Mouse (Mus musculus) layer of hippocampus, adult 2 months (tissue): ENCODE measurements around the gene Slc41a2. TPM values are rescaled to one million over a fixed set of nuclear protein-coding genes. Genes with fewer than 3 reads are reported as not detected.
A peak's percentile ranks its signal among the peaks of the same experiment; 100 is the strongest.
"Not testable (repeated sequence)": the region's sequence is repeated elsewhere in the genome, so short reads cannot be mapped to it uniquely, and the experiment has no call there.

Source experiments
- DNase-seq, 2 experiments: peaks; one replicate each; pipeline ENCODE4 v3.0.0; 2022; ENCODE audit warnings: low spot score in 2 of 2
- H3K27ac ChIP-seq: fragments of 200-600 bp; 2 replicates; pipeline ENCODE4 v1.8.1; 2022
- H3K4me3 ChIP-seq: fragments of 200-600 bp; 2 replicates; pipeline ENCODE4 v1.8.1; 2022; ENCODE audit warnings: mild to moderate bottlenecking
- CTCF ChIP-seq: fragments of 200-600 bp; conservative IDR thresholded peaks from 2 replicates; pipeline ENCODE4 v1.8.1; 2022; ENCODE audit warnings: antibody characterized with exemption, mild to moderate bottlenecking, moderate library complexity
- total RNA-seq, 2 experiments: library from RNA; stranded (reverse); gene quantifications; 2 replicates each; pipeline ENCODE4 v1.2.3; 2021

Slc41a2 gene
- total RNA-seq, 2 experiments from 2014 or later, result 21.6 to 23.2 TPM

GRCm38 (mm10) chr10:83368918-83369317 is 31.2 kb upstream of the Slc41a2 start:
- TF ChIP-seq CTCF, result no peak
- DNase-seq, result no peak
- Histone ChIP-seq H3K4me3 (no peak overlapping the region), H3K27ac (no peak overlapping the region)

- no peak for DNase-seq
- no peak overlapping the region for H3K4me3 ChIP-seq
- no peak for TF ChIP-seq CTCF
- H3K27ac ChIP-seq, result no peak overlapping the region
Observed at GRCm38 (mm10) chr10:83363451-83363850, 25.8 kb upstream of the Slc41a2 start.

DNA sequence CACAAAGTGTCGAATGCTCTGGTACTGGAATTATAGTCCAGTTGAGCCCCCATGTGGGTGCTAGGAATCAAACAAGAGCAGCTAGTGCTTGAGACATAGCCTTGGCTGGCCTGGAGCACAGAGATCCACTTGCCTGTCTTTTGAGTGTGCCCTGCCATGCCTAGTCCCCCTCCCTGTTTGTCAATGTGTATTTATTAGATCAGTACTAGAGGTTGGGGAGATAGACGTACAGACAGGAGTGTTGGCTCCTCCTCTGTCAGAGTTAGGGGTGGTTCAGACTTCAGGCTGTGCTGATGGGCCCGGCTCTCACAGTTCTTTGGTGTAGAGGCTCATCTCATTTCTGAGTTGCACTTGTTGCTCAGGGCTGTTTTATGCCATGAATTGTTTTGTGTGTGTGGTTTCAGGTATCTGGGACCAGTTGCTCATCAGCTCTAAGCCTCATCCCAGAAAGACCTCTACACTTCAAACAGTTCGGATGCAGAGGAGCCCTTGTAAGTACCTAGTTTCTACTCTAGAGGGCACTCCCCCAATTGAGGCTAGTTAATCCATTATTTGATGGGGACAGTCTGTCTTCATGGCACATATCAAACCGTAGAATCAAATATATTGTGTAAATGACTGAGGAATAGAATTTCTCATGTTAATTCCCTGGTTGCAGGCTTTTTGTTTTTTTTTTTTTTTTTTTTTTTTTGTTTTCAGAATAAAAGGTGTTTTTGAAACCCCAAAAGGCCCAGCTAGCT is 24.1 kb upstream of the Slc41a2 start:
- no peak overlapping the region for H3K27ac ChIP-seq
- no peak overlapping the region; the same call in 1 of the 2 replicates for H3K4me3 ChIP-seq
- peak; percentile 84 for TF ChIP-seq CTCF
- DNase-seq, result peak; percentile 26 to 46

DNA sequence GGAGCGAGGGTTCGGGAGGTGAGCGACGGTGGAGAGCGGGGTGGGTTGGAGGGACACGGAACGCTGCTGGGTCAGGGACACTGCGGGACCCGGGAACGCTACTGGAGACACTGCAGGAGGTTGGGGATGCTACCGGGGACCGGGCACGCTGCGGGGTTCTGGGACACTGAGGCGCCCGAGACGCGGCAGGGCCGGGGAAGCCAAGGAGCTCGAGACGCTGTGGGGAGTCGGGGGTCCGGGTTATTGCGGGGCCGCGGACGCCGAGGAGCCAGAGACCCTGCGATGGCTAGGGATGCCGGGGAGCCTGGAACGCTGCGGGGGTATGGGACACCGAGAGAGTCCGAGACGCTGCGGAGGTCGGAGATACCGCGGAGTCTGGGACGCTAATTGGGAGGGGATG is 22.7 kb upstream of the Slc41a2 start:
- DNase-seq, result no peak
- no peak for TF ChIP-seq CTCF
- Histone ChIP-seq H3K4me3 (peak overlapping the region; percentile 64), H3K27ac (peak overlapping the region; percentile 91)

GRCm38 (mm10) chr10:83359956-83360355 is 22.3 kb upstream of the Slc41a2 start, which contains the start of gene D10Wsu102e:
D10Wsu102e (plus strand) TSS chr10:83360221.
- peak; percentile 96 to 97 for DNase-seq
- Histone ChIP-seq H3K4me3 (peak within 1 kb of the TSS; percentile 64), H3K27ac (peak within 1 kb of the TSS; percentile 91)
- no peak for TF ChIP-seq CTCF

GRCm38 (mm10) chr10:83359451-83359850 is 21.8 kb upstream of the Slc41a2 start:
- H3K27ac ChIP-seq, result peak overlapping the region; percentile 91
- peak overlapping the region; percentile 64 for H3K4me3 ChIP-seq
- no peak for TF ChIP-seq CTCF
- no peak for DNase-seq

DNA sequence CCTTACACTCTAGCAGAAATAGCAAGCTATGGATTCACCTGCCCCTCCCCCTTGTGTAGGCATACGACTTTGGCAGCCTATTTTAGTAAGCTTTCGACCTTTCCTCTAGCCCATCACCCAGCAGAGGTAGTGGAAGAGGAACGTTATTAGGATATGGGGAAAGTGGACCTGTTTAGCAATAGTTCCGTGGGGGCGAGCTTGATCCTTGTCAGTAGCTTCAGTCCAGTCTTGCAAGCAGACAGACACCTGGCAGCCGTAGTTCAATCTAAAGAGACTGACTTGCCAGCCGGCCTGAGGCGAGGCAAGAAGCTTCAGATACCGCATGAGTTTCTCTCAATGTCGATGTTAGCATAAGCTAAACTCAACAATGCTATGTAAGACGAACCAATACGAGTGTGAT is 18.7 kb upstream of the Slc41a2 start:
- Histone ChIP-seq H3K27ac (no peak overlapping the region), H3K4me3 (no peak overlapping the region)
- no peak for DNase-seq
- TF ChIP-seq CTCF, result no peak

- Histone ChIP-seq H3K4me3 (no peak overlapping the region), H3K27ac (no peak overlapping the region)
- peak; percentile 71 for TF ChIP-seq CTCF
- peak in 1 of 2 experiments; percentile 24 for DNase-seq
Observed at GRCm38 (mm10) chr10:83354333-83354719, 16.6 kb upstream of the Slc41a2 start.

- no peak overlapping the region for H3K4me3 ChIP-seq
- no peak for TF ChIP-seq CTCF
- no peak overlapping the region for H3K27ac ChIP-seq
- DNase-seq, result no peak
Observed at GRCm38 (mm10) chr10:83353680-83354332, 16.1 kb upstream of the Slc41a2 start.

DNA sequence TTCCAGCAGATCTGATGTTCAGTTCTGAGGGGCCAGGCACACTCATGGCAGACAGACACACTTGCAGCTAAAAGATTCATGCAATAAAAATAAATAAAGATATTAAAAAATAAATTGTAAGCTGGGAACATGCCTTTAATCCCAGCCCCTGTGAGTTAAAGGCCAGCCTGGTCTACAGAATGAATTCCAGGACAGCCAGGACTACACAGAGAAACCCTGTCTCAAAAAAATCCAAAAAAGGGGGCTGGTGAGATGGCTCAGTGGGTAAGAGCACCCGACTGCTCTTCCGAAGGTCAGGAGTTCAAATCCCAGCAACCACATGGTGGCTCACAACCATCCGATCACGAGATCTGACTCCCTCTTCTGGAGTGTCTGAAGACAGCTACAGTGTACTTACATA is 14.1 kb upstream of the Slc41a2 start:
- DNase-seq, H3K27ac ChIP-seq, H3K4me3 ChIP-seq: not testable (repeated sequence)

GRCm38 (mm10) chr10:83350689-83351088 is 13.0 kb upstream of the Slc41a2 start:
- TF ChIP-seq CTCF, result no peak
- H3K4me3 ChIP-seq, result no peak overlapping the region
- no peak overlapping the region for H3K27ac ChIP-seq
- no peak for DNase-seq

- Histone ChIP-seq H3K27ac (no peak overlapping the region), H3K4me3 (no peak overlapping the region)
- TF ChIP-seq CTCF, result no peak
- no peak for DNase-seq
Observed at GRCm38 (mm10) chr10:83347494-83347893, 9.8 kb upstream of the Slc41a2 start.

- TF ChIP-seq CTCF, result no peak
- H3K4me3 ChIP-seq, result no peak overlapping the region
- no peak for DNase-seq
Observed at GRCm38 (mm10) chr10:83346359-83346736, 8.7 kb upstream of the Slc41a2 start.

DNA sequence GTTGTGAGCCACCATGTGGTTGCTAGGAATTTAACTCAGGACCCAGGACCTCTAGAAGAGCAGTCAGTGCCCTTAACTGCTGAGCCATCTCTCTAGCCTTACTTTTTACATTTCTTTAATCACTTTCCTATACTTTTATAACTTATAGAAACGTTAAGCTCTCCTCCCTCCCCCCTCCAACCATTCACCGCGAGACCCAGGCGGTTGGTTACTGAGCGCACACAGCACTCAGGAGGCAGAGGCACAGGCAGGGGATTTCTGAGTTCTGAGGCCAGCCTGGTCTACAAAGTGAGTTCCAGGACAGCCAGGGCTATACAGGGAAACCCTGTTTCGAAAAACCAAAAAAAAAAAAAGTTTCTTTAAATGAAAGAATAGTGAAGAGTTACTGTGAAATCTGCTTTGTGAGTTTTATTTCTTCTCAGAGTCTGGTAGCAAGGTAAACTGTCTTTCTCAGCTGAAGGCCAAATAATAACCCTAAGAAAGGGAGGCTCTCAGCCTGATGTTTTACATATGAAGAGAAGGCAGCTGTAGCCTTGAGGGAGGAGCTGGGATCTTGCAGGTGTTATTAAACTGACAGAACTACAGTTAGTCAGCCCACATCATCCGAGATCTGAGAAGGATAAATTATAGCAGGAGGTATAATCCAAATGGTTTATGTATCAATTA is 8.1 kb upstream of the Slc41a2 start:
- Histone ChIP-seq H3K4me3 (no peak overlapping the region), H3K27ac (no peak overlapping the region)
- no peak for DNase-seq
- TF ChIP-seq CTCF, result no peak

More at GRCm38 (mm10) chr10:83346359-83346736, 8.7 kb upstream of the Slc41a2 start:
- no peak overlapping the region for H3K27ac ChIP-seq
